Mouse (Mus musculus): Measurements from ENCODE around the gene Tnfrsf11a.

- TF ChIP-seq CTCF (IDR thresholded peaks at IDR 0.05; ENCODE audit: low read depth, low read length) (no peak), POLR2A (IDR thresholded peaks at IDR 0.05; ENCODE audit: borderline replicate concordance, low read depth, low read length) (no peak)
Observed at GRCm38 (mm10) chr1:105819740-105820139, 39.2 kb downstream of the Tnfrsf11a start.

Data from bone marrow macrophage, adult 2 months (primary cell).